Mouse (Mus musculus) embryonic facial prominence, embryonic 13.5 days (tissue): ENCODE data around the gene Plekhh2. TPM values are rescaled to one million over a fixed set of nuclear protein-coding genes. Genes with fewer than 3 reads are reported as not detected.

ENCODE experiments used
- ATAC-seq: fragments of 200-750 bp; cut with Nextera tagmentation; 2 replicates; pipeline ENCODE4 v1.8.0; 2017; ENCODE audit warnings: low read depth; ENCODE audit not compliant: insufficient number of reproducible peaks, insufficient read depth, low FRiP score, low TSS enrichment
- H3K27ac ChIP-seq: fragments of 300-500 bp; sonication (generic); 2 replicates; pipeline ENCODE4 v1.5.1; 2015; ENCODE audit warnings: moderate library complexity, mild to moderate bottlenecking, inconsistent platforms
- H3K27me3 ChIP-seq: fragments of 300-500 bp; sonication (generic); 2 replicates; pipeline ENCODE4 v1.6.1; 2015; ENCODE audit warnings: mild to moderate bottlenecking, inconsistent platforms
- H3K36me3 ChIP-seq: fragments of 300-500 bp; sonication (generic); 2 replicates; pipeline ENCODE4 v1.6.1; 2015; ENCODE audit warnings: mild to moderate bottlenecking, inconsistent platforms
- H3K4me1 ChIP-seq: fragments of 300-500 bp; sonication (generic); 2 replicates; pipeline ENCODE4 v1.6.1; 2015; ENCODE audit warnings: inconsistent platforms
- H3K4me2 ChIP-seq: fragments of 300-500 bp; sonication (generic); 2 replicates; pipeline ENCODE4 v1.6.1; 2015; ENCODE audit warnings: moderate library complexity, mild to moderate bottlenecking, inconsistent platforms
- H3K4me3 ChIP-seq: fragments of 300-500 bp; sonication (generic); 2 replicates; pipeline ENCODE4 v1.5.1; 2015; ENCODE audit warnings: mild to moderate bottlenecking, inconsistent platforms
- H3K9ac ChIP-seq: fragments of 300-500 bp; sonication (generic); 2 replicates; pipeline ENCODE4 v1.6.1; 2015; ENCODE audit warnings: mild to moderate bottlenecking, inconsistent platforms
- H3K9me3 ChIP-seq: fragments of 300-500 bp; sonication (generic); 2 replicates; pipeline ENCODE4 v1.6.1; 2016; ENCODE audit warnings: inconsistent platforms
- whole genome bisulfite sequencing: fragments of 180-500 bp; shearing (Covaris S2); methylation state at CpG from one replicate; pipeline ENCODE4 v1.1.7; 2015; ENCODE audit warnings: mixed read lengths; 5-methylcytosine and 5-hydroxymethylcytosine counted together
- polyA plus RNA-seq: library from polyadenylated mRNA; unstranded; fragments of >200 nt; fragmentation: Nextera tagmentation; extraction: Ambion mirVana; gene quantifications from 2 replicates; pipeline ENCODE4 v1.2.1, GENCODE M21; 2015

Plekhh2 gene
- polyA plus RNA-seq, 1 experiment from 2014 or later: 9.2 TPM

- no peak for ATAC-seq
- 0 out of 2 replicates have a peak, but pooled peaks cover 5% of the 10 kb centered on the region for H3K9me3 ChIP-seq
- H3K4me2 ChIP-seq: no peak overlapping the region
- H3K36me3 ChIP-seq: peaks cover 37% of the 10 kb centered on the region
- H3K9ac ChIP-seq: no peak overlapping the region
- H3K4me3 ChIP-seq: no peak overlapping the region
- WGBS: 76% methylated on average over 11 of the region's 11 CpGs
- no peak overlapping the region for H3K27ac ChIP-seq
- 0 out of 2 replicates have a peak, but pooled peaks cover 6% of the 10 kb centered on the region for H3K4me1 ChIP-seq
- no peaks in the 10 kb centered on the region for H3K27me3 ChIP-seq
Measured at GRCm38 (mm10) chr17:84615811-84616210, 104.1 kb downstream of the Plekhh2 start.

GRCm38 (mm10) chr17:84616526-84617074 is 104.9 kb downstream of the Plekhh2 start:
- Histone ChIP-seq H3K27ac (no peak overlapping the region), H3K4me3 (no peak overlapping the region), H3K9me3 (0 out of 2 replicates have a peak, but pooled peaks cover 5% of the 10 kb centered on the region), H3K27me3 (no peaks in the 10 kb centered on the region), H3K36me3 (peaks cover 37% of the 10 kb centered on the region), H3K4me1 (0 out of 2 replicates have a peak, but pooled peaks cover 6% of the 10 kb centered on the region), H3K4me2 (no peak overlapping the region), H3K9ac (no peak overlapping the region)
- WGBS: 81% methylated on average over 6 of the region's 6 CpGs
- no peak for ATAC-seq

GRCm38 (mm10) chr17:84617953-84618352 is 106.3 kb downstream of the Plekhh2 start:
- Histone ChIP-seq H3K4me3 (no peak overlapping the region), H3K4me2 (no peak overlapping the region), H3K9ac (no peak overlapping the region), H3K9me3 (0 out of 2 replicates have a peak, but pooled peaks cover 5% of the 10 kb centered on the region), H3K27me3 (no peaks in the 10 kb centered on the region), H3K4me1 (peaks cover 4% of the 10 kb centered on the region), H3K36me3 (peaks cover 28% of the 10 kb centered on the region), H3K27ac (no peak overlapping the region)
- WGBS: 85% methylated on average over 6 of the region's 6 CpGs
- no peak for ATAC-seq

- 77% methylated on average over 7 of the region's 7 CpGs for WGBS
- Histone ChIP-seq H3K4me3 (no peak overlapping the region), H3K27ac (no peak overlapping the region), H3K4me2 (no peak overlapping the region), H3K27me3 (no peaks in the 10 kb centered on the region), H3K4me1 (peaks cover 10% of the 10 kb centered on the region), H3K36me3 (peaks cover 17% of the 10 kb centered on the region), H3K9ac (no peak overlapping the region), H3K9me3 (0 out of 2 replicates have a peak, but pooled peaks cover 3% of the 10 kb centered on the region)
- ATAC-seq: no peak
Measured at GRCm38 (mm10) chr17:84619112-84619511, 107.4 kb downstream of the Plekhh2 start.

- Histone ChIP-seq H3K4me2 (no peak overlapping the region), H3K9me3 (no peaks in the 10 kb centered on the region), H3K9ac (no peak overlapping the region), H3K27me3 (no peaks in the 10 kb centered on the region), H3K36me3 (0 out of 2 replicates have a peak, but pooled peaks cover 7% of the 10 kb centered on the region), H3K27ac (no peak overlapping the region), H3K4me1 (peaks cover 10% of the 10 kb centered on the region), H3K4me3 (no peak overlapping the region)
- 78% methylated on average over 3 of the region's 3 CpGs for WGBS
- ATAC-seq: no peak
Measured at GRCm38 (mm10) chr17:84620076-84620475, 108.4 kb downstream of the Plekhh2 start.

GRCm38 (mm10) chr17:84620610-84621009 is 108.9 kb downstream of the Plekhh2 start:
- H3K36me3 ChIP-seq: 0 out of 2 replicates have a peak, but pooled peaks cover 6% of the 10 kb centered on the region
- H3K4me2 ChIP-seq: no peak overlapping the region
- no peak for ATAC-seq
- H3K4me3 ChIP-seq: no peak overlapping the region
- H3K9me3 ChIP-seq: no peaks in the 10 kb centered on the region
- H3K27ac ChIP-seq: no peak overlapping the region
- H3K9ac ChIP-seq: no peak overlapping the region
- H3K4me1 ChIP-seq: peaks cover 10% of the 10 kb centered on the region
- WGBS: 87% methylated on average over 6 of the region's 6 CpGs
- no peaks in the 10 kb centered on the region for H3K27me3 ChIP-seq

- no peak for ATAC-seq
- peaks cover 10% of the 10 kb centered on the region for H3K4me1 ChIP-seq
- H3K9me3 ChIP-seq: no peaks in the 10 kb centered on the region
- no peaks in the 10 kb centered on the region for H3K27me3 ChIP-seq
- 87% methylated on average over 6 of the region's 6 CpGs for WGBS
- H3K36me3 ChIP-seq: 0 out of 2 replicates have a peak, but pooled peaks cover 6% of the 10 kb centered on the region
- H3K4me3 ChIP-seq: no peak overlapping the region
- no peak overlapping the region for H3K27ac ChIP-seq
- H3K9ac ChIP-seq: no peak overlapping the region
- H3K4me2 ChIP-seq: no peak overlapping the region
Measured at GRCm38 (mm10) chr17:84621209-84621608, 109.5 kb downstream of the Plekhh2 start.

GRCm38 (mm10) chr17:84622028-84622427 is 110.3 kb downstream of the Plekhh2 start:
- H3K9me3 ChIP-seq: no peaks in the 10 kb centered on the region
- no peak for ATAC-seq
- 77% methylated on average over 4 of the region's 4 CpGs for WGBS
- H3K36me3 ChIP-seq: 0 out of 2 replicates have a peak, but pooled peaks cover 6% of the 10 kb centered on the region
- H3K4me2 ChIP-seq: no peak overlapping the region
- H3K4me3 ChIP-seq: no peak overlapping the region
- H3K27ac ChIP-seq: peak overlapping the region; percentile 88
- H3K27me3 ChIP-seq: no peaks in the 10 kb centered on the region
- no peak overlapping the region for H3K9ac ChIP-seq
- peaks cover 14% of the 10 kb centered on the region for H3K4me1 ChIP-seq

- H3K9ac ChIP-seq: no peak overlapping the region
- peaks cover 22% of the 10 kb centered on the region for H3K4me1 ChIP-seq
- no peak overlapping the region for H3K4me2 ChIP-seq
- H3K27ac ChIP-seq: peak overlapping the region; percentile 88
- no peaks in the 10 kb centered on the region for H3K27me3 ChIP-seq
- H3K36me3 ChIP-seq: 0 out of 2 replicates have a peak, but pooled peaks cover 6% of the 10 kb centered on the region
- WGBS: 18% methylated on average over 2 of the region's 2 CpGs
- H3K9me3 ChIP-seq: no peaks in the 10 kb centered on the region
- H3K4me3 ChIP-seq: no peak overlapping the region
- peak; percentile 34; the same call in 1 of the 2 replicates for ATAC-seq
Measured at GRCm38 (mm10) chr17:84622873-84623272, 111.2 kb downstream of the Plekhh2 start.

- H3K4me1 ChIP-seq: peaks cover 29% of the 10 kb centered on the region
- peak within 1 kb of the TSS; percentile 83 for H3K27ac ChIP-seq
- WGBS: under 1% methylated on average over 25 of the region's 25 CpGs
- no peaks in the 10 kb centered on the region for H3K27me3 ChIP-seq
- H3K9ac ChIP-seq: peak within 1 kb of the TSS; percentile 74
- no peaks in the 10 kb centered on the region for H3K36me3 ChIP-seq
- peak within 1 kb of the TSS; percentile 72 for H3K4me2 ChIP-seq
- H3K9me3 ChIP-seq: no peaks in the 10 kb centered on the region
- peak; percentile 86 for ATAC-seq
- peak within 1 kb of the TSS; percentile 59 for H3K4me3 ChIP-seq
Measured at GRCm38 (mm10) chr17:84626276-84626856, 114.7 kb downstream of the Plekhh2 start, which contains the start of gene Dync2li1. TSS of gene Dync2li1 (plus strand) at chr17:84626496.

GRCm38 (mm10) chr17:84626857-84627305 is 115.2 kb downstream of the Plekhh2 start:
- Histone ChIP-seq H3K27me3 (no peaks in the 10 kb centered on the region), H3K36me3 (no peaks in the 10 kb centered on the region), H3K4me1 (peaks cover 29% of the 10 kb centered on the region), H3K4me3 (peak overlapping the region; percentile 59), H3K4me2 (peak overlapping the region; percentile 72), H3K9ac (peak overlapping the region; percentile 74), H3K9me3 (no peaks in the 10 kb centered on the region), H3K27ac (peak overlapping the region; percentile 83)
- ATAC-seq: peak; percentile 28; the same call in 1 of the 2 replicates
- 20% methylated on average over 9 of the region's 9 CpGs for WGBS

GRCm38 (mm10) chr17:84627721-84628120 is 116.0 kb downstream of the Plekhh2 start:
- H3K4me1 ChIP-seq: peaks cover 27% of the 10 kb centered on the region
- peak overlapping the region; percentile 83; the same call in 1 of the 2 replicates for H3K27ac ChIP-seq
- no peak for ATAC-seq
- no peaks in the 10 kb centered on the region for H3K9me3 ChIP-seq
- no peaks in the 10 kb centered on the region for H3K36me3 ChIP-seq
- 71% methylated on average over 10 of the region's 10 CpGs for WGBS
- no peaks in the 10 kb centered on the region for H3K27me3 ChIP-seq
- peak overlapping the region; percentile 72 for H3K4me2 ChIP-seq
- no peak overlapping the region for H3K9ac ChIP-seq
- no peak overlapping the region for H3K4me3 ChIP-seq
